24 mouse cellular contexts compared by ENCODE assay signal in genomic region chr10:94153841-94154240, GRCm38 (mm10). TPM values are rescaled to one million over a fixed set of nuclear protein-coding genes. Genes with fewer than 3 reads are reported as not detected.
A peak's percentile ranks its signal among the peaks of the same experiment; 100 is the strongest.
DNase-seq lines count a peak whose midpoint lies in the region; ATAC-seq lines count a peak whose summit lies in the region.
"Had no signal": no experiment of that assay in that cellular context is flagged by ENCODE, and none has a peak within 500 bp of the region (broad histone marks: within the 10 kb centered on the region; RNA-seq: fewer than 3 reads in every experiment).

No protein-coding gene starts in this region.

- no peaks in the 10 kb centered on the region for H3K9me3 ChIP-seq in embryonic facial prominence, embryonic 13.5 days
- H3K9me3 ChIP-seq in embryonic facial prominence, embryonic 10.5 days: no peaks in the 10 kb centered on the region
- no peaks in the 10 kb centered on the region for H3K9me3 ChIP-seq in neural tube, embryonic 13.5 days
- H3K9me3 ChIP-seq in neural tube, embryonic 15.5 days (replicated peaks): no peaks in the 10 kb centered on the region
- H3K9me3 ChIP-seq in embryonic facial prominence, embryonic 14.5 days (ENCODE audit: control insufficient read depth, low read length): no peaks in the 10 kb centered on the region
- H3K9me3 ChIP-seq: forebrain, embryonic 10.5 days; forebrain, embryonic 13.5 days; hindbrain, embryonic 10.5 days; hindbrain, embryonic 13.5 days had no signal

- no peaks in the 10 kb centered on the region for H3K27me3 ChIP-seq in embryonic facial prominence, embryonic 13.5 days
- H3K27me3 ChIP-seq in embryonic facial prominence, embryonic 10.5 days (replicated peaks; ENCODE audit: low read depth, poor library complexity, severe bottlenecking): no peaks in the 10 kb centered on the region
- no peaks in the 10 kb centered on the region for H3K27me3 ChIP-seq in neural tube, embryonic 13.5 days
- no peaks in the 10 kb centered on the region for H3K27me3 ChIP-seq in neural tube, embryonic 15.5 days (replicated peaks)
- no peaks in the 10 kb centered on the region for H3K27me3 ChIP-seq in embryonic facial prominence, embryonic 14.5 days (replicated peaks; ENCODE audit: control insufficient read depth, insufficient read depth, low read length)
- H3K27me3 ChIP-seq: forebrain, embryonic 13.5 days; hindbrain, embryonic 13.5 days had no signal

- no peak overlapping the region for H3K4me3 ChIP-seq in embryonic facial prominence, embryonic 13.5 days
- H3K4me3 ChIP-seq in embryonic facial prominence, embryonic 10.5 days: no peak overlapping the region
- H3K4me3 ChIP-seq in neural tube, embryonic 13.5 days: no peak overlapping the region
- no peak overlapping the region for H3K4me3 ChIP-seq in neural tube, embryonic 15.5 days (replicated peaks)
- no peak overlapping the region for H3K4me3 ChIP-seq in embryonic facial prominence, embryonic 14.5 days (ENCODE audit: low read depth, low read length)
- H3K4me3 ChIP-seq: forebrain, embryonic 10.5 days; forebrain, embryonic 13.5 days; hindbrain, embryonic 10.5 days; hindbrain, embryonic 13.5 days had no signal

- H3K4me2 ChIP-seq in embryonic facial prominence, embryonic 13.5 days: no peak overlapping the region
- H3K4me2 ChIP-seq in neural tube, embryonic 13.5 days: no peak overlapping the region
- H3K4me2 ChIP-seq in neural tube, embryonic 15.5 days: no peak overlapping the region
- no peak overlapping the region for H3K4me2 ChIP-seq in embryonic facial prominence, embryonic 14.5 days (ENCODE audit: low read depth, low read length)
- H3K4me2 ChIP-seq: forebrain, embryonic 13.5 days; heart, embryonic 11.5 days; hindbrain, embryonic 13.5 days had no signal

- H3K9ac ChIP-seq in embryonic facial prominence, embryonic 13.5 days: no peak overlapping the region
- H3K9ac ChIP-seq in neural tube, embryonic 13.5 days: no peak overlapping the region
- H3K9ac ChIP-seq in neural tube, embryonic 15.5 days (replicated peaks): no peak overlapping the region
- no peak overlapping the region for H3K9ac ChIP-seq in embryonic facial prominence, embryonic 14.5 days (ENCODE audit: low read depth, low read length)
- H3K9ac ChIP-seq: forebrain, embryonic 13.5 days; hindbrain, embryonic 13.5 days had no signal

- H3K4me1 ChIP-seq in embryonic facial prominence, embryonic 13.5 days: peaks cover 20% of the 10 kb centered on the region
- peaks cover 15% of the 10 kb centered on the region for H3K4me1 ChIP-seq in embryonic facial prominence, embryonic 10.5 days
- H3K4me1 ChIP-seq in neural tube, embryonic 13.5 days (replicated peaks): peaks cover 27% of the 10 kb centered on the region
- peaks cover 20% of the 10 kb centered on the region for H3K4me1 ChIP-seq in neural tube, embryonic 15.5 days
- peaks cover 12% of the 10 kb centered on the region for H3K4me1 ChIP-seq in embryonic facial prominence, embryonic 14.5 days (ENCODE audit: control insufficient read depth, insufficient read depth, low read length)

- H3K27ac ChIP-seq in embryonic facial prominence, embryonic 13.5 days: no peak overlapping the region
- no peak overlapping the region for H3K27ac ChIP-seq in embryonic facial prominence, embryonic 10.5 days (replicated peaks)
- H3K27ac ChIP-seq in neural tube, embryonic 13.5 days (replicated peaks): no peak overlapping the region
- no peak overlapping the region for H3K27ac ChIP-seq in neural tube, embryonic 15.5 days (replicated peaks)
- H3K27ac ChIP-seq in embryonic facial prominence, embryonic 14.5 days (replicated peaks; ENCODE audit: low read depth, low read length): no peak overlapping the region
- H3K27ac ChIP-seq: forebrain, embryonic 10.5 days; forebrain, embryonic 13.5 days; hindbrain, embryonic 10.5 days; hindbrain, embryonic 13.5 days had no signal

- H3K36me3 ChIP-seq in embryonic facial prominence, embryonic 13.5 days: peaks cover 19% of the 10 kb centered on the region
- H3K36me3 ChIP-seq in embryonic facial prominence, embryonic 10.5 days (replicated peaks): peaks cover 58% of the 10 kb centered on the region
- peaks cover 18% of the 10 kb centered on the region for H3K36me3 ChIP-seq in neural tube, embryonic 13.5 days
- peaks cover 11% of the 10 kb centered on the region for H3K36me3 ChIP-seq in neural tube, embryonic 15.5 days
- peaks cover 22% of the 10 kb centered on the region for H3K36me3 ChIP-seq in embryonic facial prominence, embryonic 14.5 days (ENCODE audit: control insufficient read depth, insufficient read depth, low read length)

- ATAC-seq in embryonic facial prominence, embryonic 13.5 days (ENCODE audit: insufficient number of reproducible peaks, insufficient read depth, low FRiP score, low TSS enrichment, low read depth): peak; percentile 37; the same call in 1 of the 2 replicates
- peak; percentile 38; the same call in 1 of the 2 replicates for ATAC-seq in neural tube, embryonic 13.5 days (ENCODE audit: low read depth)
- ATAC-seq in neural tube, embryonic 15.5 days (ENCODE audit: low FRiP score): no peak
- peak; percentile 9; the same call in 1 of the 2 replicates for ATAC-seq in embryonic facial prominence, embryonic 14.5 days (ENCODE audit: low read depth)
- ATAC-seq: activated CD4-positive, CD25-positive, alpha-beta regulatory T cell, adult 4 months; forebrain, embryonic 13.5 days; forebrain, embryonic 16.5 days; hindbrain, embryonic 16.5 days had no signal

- DNase-seq in embryonic facial prominence, embryonic 10.5 days (ENCODE audit: low spot score): no peak
- peak; percentile 52 for DNase-seq in embryonic facial prominence, embryonic 14.5 days (ENCODE audit: low spot score)
- no peak for DNase-seq in lung, postnatal 10 days
- DNase-seq: adrenal gland, adult 8-10 months; adrenal gland, postnatal 25 days; cerebellum, adult 11-12 months; cerebellum, adult 8-10 months; cerebellum, postnatal 10 days; cerebellum, postnatal 36 days; embryo, embryonic 11 days; gastrocnemius, postnatal 10 days; gastrocnemius, postnatal 36 days; heart, postnatal 36 days had no signal

RNA-seq across cellular contexts. Expression of gene Nr2c1, which starts 6.0 kb away (rescaled TPM):
- 9.0 and 9.3 TPM in 2 replicates for polyA plus RNA-seq in embryonic facial prominence, embryonic 13.5 days (2015; fragmentation: Nextera tagmentation; extraction: Ambion mirVana)
- 12.1 and 12.8 TPM in 2 replicates for polyA plus RNA-seq in embryonic facial prominence, embryonic 10.5 days (2016; fragmentation: Nextera tagmentation; extraction: Ambion mirVana)
- 8.3 and 9.7 TPM in 2 replicates for polyA plus RNA-seq in neural tube, embryonic 13.5 days (2015; fragmentation: Nextera tagmentation; extraction: Ambion mirVana)
- 6.6 and 8.4 TPM in 2 replicates for polyA plus RNA-seq in neural tube, embryonic 15.5 days (2015; fragmentation: Nextera tagmentation; extraction: Ambion mirVana)
- polyA plus RNA-seq in embryonic facial prominence, embryonic 14.5 days (2014; fragmentation: Nextera tagmentation; extraction: Ambion mirVana): 8.6 and 9.1 TPM in 2 replicates

RNA-seq across cellular contexts. Expression of gene Ndufa12, which starts 44.7 kb away (rescaled TPM):
- 319 and 403 TPM in 2 replicates for polyA plus RNA-seq in embryonic facial prominence, embryonic 13.5 days (2015; fragmentation: Nextera tagmentation; extraction: Ambion mirVana)
- polyA plus RNA-seq in embryonic facial prominence, embryonic 10.5 days (2016; fragmentation: Nextera tagmentation; extraction: Ambion mirVana): 539 and 546 TPM in 2 replicates
- polyA plus RNA-seq in neural tube, embryonic 13.5 days (2015; fragmentation: Nextera tagmentation; extraction: Ambion mirVana): 388 and 433 TPM in 2 replicates
- polyA plus RNA-seq in neural tube, embryonic 15.5 days (2015; fragmentation: Nextera tagmentation; extraction: Ambion mirVana): 358 and 402 TPM in 2 replicates
- 357 and 366 TPM in 2 replicates for polyA plus RNA-seq in embryonic facial prominence, embryonic 14.5 days (2014; fragmentation: Nextera tagmentation; extraction: Ambion mirVana)
